Comparison of ENCODE assay signal across 14 mouse cellular contexts in the genomic region with DNA sequence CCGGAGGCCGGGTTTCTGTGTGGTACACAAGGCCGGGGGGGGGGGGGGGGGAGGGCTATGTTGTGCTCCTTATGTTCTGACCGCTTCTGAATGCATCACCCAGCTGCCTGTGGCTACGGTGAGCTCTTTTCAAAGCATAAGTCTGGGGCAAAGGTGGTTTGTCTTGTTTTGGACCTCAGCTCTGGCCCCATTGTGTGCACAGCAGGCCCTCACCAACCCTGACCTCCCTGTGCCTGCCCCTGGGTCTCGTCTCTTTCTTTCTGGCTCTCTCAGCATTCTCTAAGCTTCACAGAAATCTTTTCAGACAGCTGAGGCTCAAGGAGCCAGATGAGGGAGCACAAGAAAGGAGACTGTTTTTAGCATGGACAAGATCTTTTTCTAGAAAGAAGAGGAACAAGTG. TPM values are rescaled to one million over a fixed set of nuclear protein-coding genes. Genes with fewer than 3 reads are reported as not detected.
DNase-seq lines count a peak whose midpoint lies in the region; ATAC-seq and TF ChIP-seq lines count a peak whose summit lies in the region.
"Had no signal": no experiment of that assay in that cellular context is flagged by ENCODE, and none has a peak within 500 bp of the region (broad histone marks: within the 10 kb centered on the region; RNA-seq: fewer than 3 reads in every experiment).

No protein-coding gene starts in this region.

- no peaks in the 10 kb centered on the region for H3K27me3 ChIP-seq in liver, embryonic 12.5 days (replicated peaks)
- H3K27me3 ChIP-seq: neural tube, embryonic 13.5 days had no signal

- peak overlapping the region; percentile 72 for H3K27ac ChIP-seq in left cerebral cortex, adult 2 months
- peak overlapping the region; percentile 27; the same call in 1 of the 2 replicates for H3K27ac ChIP-seq in liver, embryonic 12.5 days
- peak overlapping the region; percentile 9; the same call in 1 of the 2 replicates for H3K27ac ChIP-seq in olfactory bulb, adult 2 months (ENCODE audit: insufficient read depth, low read depth, low read length)
- H3K27ac ChIP-seq: neural tube, embryonic 13.5 days had no signal

- ATAC-seq in liver, embryonic 12.5 days: no peak

- peaks cover 25% of the 10 kb centered on the region for H3K4me1 ChIP-seq in liver, embryonic 12.5 days
- peaks cover 24% of the 10 kb centered on the region for H3K4me1 ChIP-seq in olfactory bulb, adult 2 months (ENCODE audit: control insufficient read depth, insufficient read depth, low read length)
- H3K4me1 ChIP-seq: neural tube, embryonic 13.5 days had no signal

- 86% methylated on average over 5 of the region's 6 CpGs for WGBS in liver, embryonic 12.5 days (ENCODE audit: insufficient replicate concordance)
- 41% methylated on average over 6 of the region's 6 CpGs for WGBS in olfactory bulb, adult 2 months

- peak; percentile 6 for DNase-seq in embryo, embryonic 10.5 days (ENCODE audit: low spot score)
- DNase-seq in embryo, embryonic 10 days (ENCODE audit: low spot score): no peak
- no peak for DNase-seq in left cerebral cortex, adult 2 months (ENCODE audit: extremely low spot score in 1 of 2, low spot score in 2 of 2)
- no peak for DNase-seq in left cerebral cortex, postnatal 36 days (ENCODE audit: low spot score in 2 of 2)
- no peak for DNase-seq in left cerebral cortex, adult 11 months (ENCODE audit: low spot score)
- DNase-seq in right cerebral cortex, postnatal 10 days (ENCODE audit: low spot score in 2 of 2): no peak
- DNase-seq: cerebellum, postnatal 14 days; heart, adult 18-20 months; left cerebral cortex, postnatal 4 days; lung, embryonic 14.5 days; thymus, postnatal 36 days had no signal

- TF ChIP-seq POLR2A in olfactory bulb, adult 2 months (IDR thresholded peaks at IDR 0.05; ENCODE audit: insufficient read depth, low read depth, low read length): no peak

- no peaks in the 10 kb centered on the region for H3K9me3 ChIP-seq in liver, embryonic 12.5 days (replicated peaks)
- H3K9me3 ChIP-seq: neural tube, embryonic 13.5 days had no signal

- intact Hi-C loops in left cerebral cortex, adult 2 months (cut with DNase I): no loop called here
- intact Hi-C loops in left cerebral cortex, postnatal 36 days (cut with DNase I): no loop called here

- no peak overlapping the region for H3K4me3 ChIP-seq in left cerebral cortex, adult 2 months
- H3K4me3 ChIP-seq in liver, embryonic 12.5 days: no peak overlapping the region
- no peak overlapping the region for H3K4me3 ChIP-seq in olfactory bulb, adult 2 months (ENCODE audit: insufficient read depth, low read depth, low read length)
- H3K4me3 ChIP-seq: neural tube, embryonic 13.5 days had no signal

- no peak overlapping the region for H3K9ac ChIP-seq in liver, embryonic 12.5 days
- H3K9ac ChIP-seq: lung, embryonic 14.5 days; neural tube, embryonic 13.5 days had no signal

- H3K4me2 ChIP-seq in liver, embryonic 12.5 days: no peak overlapping the region
- H3K4me2 ChIP-seq: lung, embryonic 14.5 days; neural tube, embryonic 13.5 days had no signal

- no peak for TF ChIP-seq CTCF in left cerebral cortex, adult 2 months (IDR thresholded peaks at IDR 0.05)
- TF ChIP-seq CTCF in olfactory bulb, adult 2 months (IDR thresholded peaks at IDR 0.05; ENCODE audit: insufficient read depth, low read depth, low read length): no peak

- H3K36me3 ChIP-seq in liver, embryonic 12.5 days: peaks cover 49% of the 10 kb centered on the region

RNA-seq across cellular contexts. Expression of gene Zfp839, which starts 15.5 kb away (rescaled TPM):
- total RNA-seq in left cerebral cortex, adult 2 months (2021): 10 to 100 TPM; 11.4 to 12.3 TPM
- total RNA-seq in left cerebral cortex, postnatal 36 days (2021): 10 to 100 TPM; 10.7 to 13.1 TPM
- 3.2 and 4.0 TPM in 2 replicates for polyA plus RNA-seq in liver, embryonic 12.5 days (2016; fragmentation: Nextera tagmentation; extraction: Ambion mirVana)
- polyA plus RNA-seq in olfactory bulb, adult 2 months (2012; ENCODE audit: insufficient read depth, insufficient read length, low replicate concordance, missing spikeins): not detected in 2 replicates

RNA-seq across cellular contexts. Expression of gene Cinp, which starts 23.4 kb away (rescaled TPM):
- total RNA-seq in left cerebral cortex, adult 2 months (2021): 100 to 1,000 TPM in 1 of 2 experiments, 10 to 100 TPM in 1; 94.4 to 107 TPM
- 100 to 1,000 TPM; 100 to 103 TPM for total RNA-seq in left cerebral cortex, postnatal 36 days (2021)
- 99.0 and 103 TPM in 2 replicates for polyA plus RNA-seq in liver, embryonic 12.5 days (2016; fragmentation: Nextera tagmentation; extraction: Ambion mirVana)
- not detected in 2 replicates for polyA plus RNA-seq in olfactory bulb, adult 2 months (2012; ENCODE audit: insufficient read depth, insufficient read length, low replicate concordance, missing spikeins)

RNA-seq across cellular contexts. Expression of gene Tecpr2, which starts 23.5 kb away (rescaled TPM):
- total RNA-seq in left cerebral cortex, adult 2 months (2021): 10 to 100 TPM; 46.7 to 50.0 TPM
- 10 to 100 TPM; 51.4 TPM for total RNA-seq in left cerebral cortex, postnatal 36 days (2021)
- 3.4 and 3.6 TPM in 2 replicates for polyA plus RNA-seq in liver, embryonic 12.5 days (2016; fragmentation: Nextera tagmentation; extraction: Ambion mirVana)
- not detected in 2 replicates for polyA plus RNA-seq in olfactory bulb, adult 2 months (2012; ENCODE audit: insufficient read depth, insufficient read length, low replicate concordance, missing spikeins)

RNA-seq across cellular contexts. Expression of gene Mok, which starts 24.8 kb away (rescaled TPM):
- total RNA-seq in left cerebral cortex, adult 2 months (2021): 10 to 100 TPM; 13.0 to 13.3 TPM
- total RNA-seq in left cerebral cortex, postnatal 36 days (2021): 10 to 100 TPM; 10.9 to 12.1 TPM
- 0.51 and 0.63 TPM in 2 replicates for polyA plus RNA-seq in liver, embryonic 12.5 days (2016; fragmentation: Nextera tagmentation; extraction: Ambion mirVana)
- not detected in 2 replicates for polyA plus RNA-seq in olfactory bulb, adult 2 months (2012; ENCODE audit: insufficient read depth, insufficient read length, low replicate concordance, missing spikeins)

Comparison
In these comparisons a context has a peak if more than half of its experiments do, and no peak if none do; other contexts are left out.
1. H3K27ac ChIP-seq: peak in every context shown above with its lines; median percentile 72 in left cerebral cortex, adult 2 months; 27 in liver, embryonic 12.5 days; 9 in olfactory bulb, adult 2 months.